Mouse (Mus musculus): ENCODE results near the gene Crip3. TPM values are rescaled to one million over a fixed set of nuclear protein-coding genes. Genes with fewer than 3 reads are reported as not detected.

Gene Crip3
- polyA plus RNA-seq, 1 experiment from 2014 or later = not detected

DNA sequence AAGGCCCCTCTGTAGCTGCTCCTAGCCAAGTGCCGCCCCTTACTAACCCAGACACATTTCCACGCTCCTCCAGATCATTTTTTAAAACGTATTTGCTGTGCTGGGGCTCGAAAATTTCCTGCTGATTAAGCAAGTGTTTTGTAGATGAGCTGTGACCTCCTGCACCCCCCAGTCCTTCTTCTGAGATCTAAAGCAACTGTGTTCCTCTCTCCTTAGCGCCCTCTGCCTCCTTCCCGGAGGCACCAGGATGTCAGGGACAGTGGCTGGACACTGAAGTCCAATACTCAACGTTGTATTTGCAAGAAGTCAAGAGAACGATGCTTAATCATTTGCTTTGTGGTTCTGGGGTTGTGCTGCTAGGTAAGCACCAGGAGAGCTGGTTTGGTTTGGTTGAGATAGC is 32.6 kb downstream of the Crip3 start:
- no peak overlapping the region for H3K27ac ChIP-seq (replicated peaks; ENCODE audit: low read depth, low read length)
- H3K9ac ChIP-seq (ENCODE audit: low read length) = no peak overlapping the region
- WGBS = 12% methylated on average over 8 of the region's 8 CpGs
- H3K27me3 ChIP-seq (ENCODE audit: control insufficient read depth, insufficient read depth, low read length) = peaks cover 48% of the 10 kb centered on the region
- H3K4me1 ChIP-seq (ENCODE audit: control insufficient read depth, insufficient read depth, low read length) = no peaks in the 10 kb centered on the region; the same call in 1 of the 2 replicates
- ATAC-seq (ENCODE audit: insufficient number of reproducible peaks, low FRiP score, low TSS enrichment, low read depth) (no peak), DNase-seq (ENCODE audit: low spot score) (no peak)
- H3K36me3 ChIP-seq (ENCODE audit: control insufficient read depth, insufficient read depth, low read length) = no peaks in the 10 kb centered on the region
- H3K4me2 ChIP-seq (ENCODE audit: low read depth, severe bottlenecking) = peak overlapping the region; percentile 42
- no peaks in the 10 kb centered on the region for H3K9me3 ChIP-seq (ENCODE audit: control insufficient read depth, low read length)
- no peak overlapping the region for H3K4me3 ChIP-seq (ENCODE audit: low read depth, low read length)

DNA sequence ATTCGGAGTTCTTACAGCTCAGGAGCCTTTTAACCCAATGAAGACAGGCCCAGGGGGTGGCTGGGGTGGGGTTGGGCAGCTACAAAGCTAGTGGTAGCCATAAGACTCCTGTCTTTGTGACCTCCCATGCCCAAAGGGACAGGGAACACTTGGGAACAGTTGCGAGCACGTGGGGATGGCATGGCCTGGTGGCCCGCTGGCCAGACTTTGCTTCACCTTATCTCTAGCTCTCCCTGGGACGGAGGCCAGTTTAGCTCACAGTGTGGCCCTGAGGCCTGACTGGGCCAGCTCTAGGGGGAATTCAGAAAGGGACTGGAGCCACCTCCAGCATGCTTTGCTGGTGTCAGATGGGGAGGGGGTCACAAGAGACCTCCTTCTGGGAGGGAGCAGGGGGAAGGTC is 33.5 kb downstream of the Crip3 start:
- DNase-seq (ENCODE audit: low spot score) (no peak), ATAC-seq (ENCODE audit: insufficient number of reproducible peaks, low FRiP score, low TSS enrichment, low read depth) (no peak)
- Histone ChIP-seq H3K4me1 (ENCODE audit: control insufficient read depth, insufficient read depth, low read length) (no peaks in the 10 kb centered on the region; the same call in 1 of the 2 replicates), H3K9ac (ENCODE audit: low read length) (no peak overlapping the region), H3K27ac (replicated peaks; ENCODE audit: low read depth, low read length) (no peak overlapping the region), H3K9me3 (ENCODE audit: control insufficient read depth, low read length) (no peaks in the 10 kb centered on the region), H3K27me3 (ENCODE audit: control insufficient read depth, insufficient read depth, low read length) (peaks cover 40% of the 10 kb centered on the region), H3K4me3 (ENCODE audit: low read depth, low read length) (no peak overlapping the region), H3K4me2 (ENCODE audit: low read depth, severe bottlenecking) (no peak overlapping the region), H3K36me3 (ENCODE audit: control insufficient read depth, insufficient read depth, low read length) (no peaks in the 10 kb centered on the region)
- 77% methylated on average over 5 of the region's 5 CpGs for WGBS

DNA sequence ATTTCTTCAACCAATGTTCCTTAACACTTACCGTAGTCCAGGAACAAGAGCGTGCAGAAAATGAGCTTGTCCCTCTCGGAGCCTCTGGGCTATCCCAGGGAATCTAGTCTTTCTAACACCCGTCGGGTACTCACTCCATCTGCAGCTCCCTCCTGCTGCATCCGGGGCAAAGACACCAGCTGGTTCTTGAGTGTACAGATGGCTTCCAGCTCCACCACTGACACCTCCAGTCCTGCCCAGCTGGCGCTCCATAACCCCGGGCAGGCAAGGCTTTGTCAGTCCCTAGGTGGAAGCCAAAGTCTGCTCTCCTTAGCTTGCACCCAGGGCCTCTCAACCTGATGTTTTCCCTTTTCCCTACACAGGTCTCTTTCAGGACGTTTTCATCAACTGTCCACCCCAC is 39.1 kb downstream of the Crip3 start:
- Histone ChIP-seq H3K4me3 (ENCODE audit: low read depth, low read length) (no peak overlapping the region), H3K9me3 (ENCODE audit: control insufficient read depth, low read length) (no peaks in the 10 kb centered on the region), H3K9ac (ENCODE audit: low read length) (no peak overlapping the region), H3K27ac (replicated peaks; ENCODE audit: low read depth, low read length) (no peak overlapping the region), H3K27me3 (ENCODE audit: control insufficient read depth, insufficient read depth, low read length) (no peaks in the 10 kb centered on the region), H3K4me2 (ENCODE audit: low read depth, severe bottlenecking) (no peak overlapping the region), H3K4me1 (ENCODE audit: control insufficient read depth, insufficient read depth, low read length) (peaks cover 3% of the 10 kb centered on the region; the same call in 1 of the 2 replicates), H3K36me3 (ENCODE audit: control insufficient read depth, insufficient read depth, low read length) (no peaks in the 10 kb centered on the region)
- no peak for ATAC-seq (ENCODE audit: insufficient number of reproducible peaks, low FRiP score, low TSS enrichment, low read depth)
- DNase-seq (ENCODE audit: low spot score) = no peak
- WGBS = 70% methylated on average over 9 of the region's 9 CpGs

DNA sequence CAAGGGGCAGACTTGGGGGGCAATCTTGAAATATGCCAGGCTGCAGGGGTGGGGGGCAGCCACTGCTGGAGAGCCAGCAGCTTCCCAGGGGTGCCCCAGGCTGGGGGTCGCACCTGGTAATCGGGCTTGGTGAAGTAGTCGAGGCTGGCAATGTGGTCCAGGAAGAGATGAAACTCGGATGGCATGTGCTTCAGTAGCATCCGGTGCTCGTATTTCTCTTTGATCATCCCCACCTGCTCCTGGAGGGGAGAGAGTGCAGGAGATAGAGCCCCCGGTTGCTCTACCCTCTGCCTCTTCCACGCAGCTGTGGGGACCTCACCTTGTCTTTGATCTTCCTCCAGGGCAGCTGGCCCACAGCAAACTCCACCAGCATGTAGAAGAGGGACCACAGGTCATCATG is 47.9 kb downstream of the Crip3 start:
- ATAC-seq (ENCODE audit: insufficient number of reproducible peaks, low FRiP score, low TSS enrichment, low read depth) (no peak), DNase-seq (ENCODE audit: low spot score) (no peak)
- Histone ChIP-seq H3K27ac (replicated peaks; ENCODE audit: low read depth, low read length) (no peak overlapping the region), H3K36me3 (ENCODE audit: control insufficient read depth, insufficient read depth, low read length) (no peaks in the 10 kb centered on the region), H3K9ac (ENCODE audit: low read length) (no peak overlapping the region), H3K27me3 (ENCODE audit: control insufficient read depth, insufficient read depth, low read length) (no peaks in the 10 kb centered on the region), H3K9me3 (ENCODE audit: control insufficient read depth, low read length) (no peaks in the 10 kb centered on the region), H3K4me3 (ENCODE audit: low read depth, low read length) (no peak overlapping the region), H3K4me2 (ENCODE audit: low read depth, severe bottlenecking) (no peak overlapping the region), H3K4me1 (ENCODE audit: control insufficient read depth, insufficient read depth, low read length) (no peaks in the 10 kb centered on the region)
- WGBS = 65% methylated on average over 8 of the region's 8 CpGs

DNA sequence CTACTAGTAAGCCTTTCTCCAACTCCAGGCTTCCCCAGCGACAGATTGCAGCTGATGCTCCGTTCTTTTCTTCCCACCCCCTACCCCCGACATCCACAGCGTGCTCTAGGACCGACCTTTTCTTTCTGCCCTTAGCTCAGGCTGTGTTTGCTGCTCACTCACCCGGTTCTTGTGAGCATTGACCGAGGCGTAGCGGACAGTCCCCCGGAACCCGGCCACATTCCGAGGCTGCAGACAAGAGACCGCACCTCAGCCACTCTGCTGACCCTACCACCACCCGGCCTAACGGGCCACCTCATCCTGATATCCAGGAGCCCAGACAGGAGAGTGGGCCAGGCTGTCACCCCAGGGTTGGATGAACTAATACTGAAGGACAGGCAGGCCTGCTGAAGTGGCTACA is 48.6 kb downstream of the Crip3 start:
- H3K27me3 ChIP-seq (ENCODE audit: control insufficient read depth, insufficient read depth, low read length) = no peaks in the 10 kb centered on the region
- WGBS = 90% methylated on average over 15 of the region's 15 CpGs

More for the DNA sequence above, 48.6 kb downstream of the Crip3 start:
- ATAC-seq (ENCODE audit: insufficient number of reproducible peaks, low FRiP score, low TSS enrichment, low read depth) (no peak), DNase-seq (ENCODE audit: low spot score) (no peak)
- H3K27ac ChIP-seq (replicated peaks; ENCODE audit: low read depth, low read length) = no peak overlapping the region
- H3K36me3 ChIP-seq (ENCODE audit: control insufficient read depth, insufficient read depth, low read length) = no peaks in the 10 kb centered on the region
- H3K4me2 ChIP-seq (ENCODE audit: low read depth, severe bottlenecking) = no peak overlapping the region
- no peaks in the 10 kb centered on the region for H3K4me1 ChIP-seq (ENCODE audit: control insufficient read depth, insufficient read depth, low read length)
- H3K9me3 ChIP-seq (ENCODE audit: control insufficient read depth, low read length) = no peaks in the 10 kb centered on the region
- no peak overlapping the region for H3K9ac ChIP-seq (ENCODE audit: low read length)
- H3K4me3 ChIP-seq (ENCODE audit: low read depth, low read length) = no peak overlapping the region

Other genes with a start within 250 kb of the Crip3 start
- 10.3 and 13.6 TPM in 2 replicates for gene Polh, start 226.3 kb upstream of the Crip3 start, polyA plus RNA-seq (2014; fragmentation: Nextera tagmentation; extraction: Ambion mirVana)
- gene Xpo5, start 226.1 kb upstream of the Crip3 start, polyA plus RNA-seq (2014; fragmentation: Nextera tagmentation; extraction: Ambion mirVana) = 73.0 and 73.8 TPM in 2 replicates
- 123 and 124 TPM in 2 replicates for gene Polr1c, start 180.9 kb upstream of the Crip3 start, polyA plus RNA-seq (2014; fragmentation: Nextera tagmentation; extraction: Ambion mirVana)
- gene Yipf3, start 180.8 kb upstream of the Crip3 start, polyA plus RNA-seq (2014; fragmentation: Nextera tagmentation; extraction: Ambion mirVana) = 64.0 and 76.9 TPM in 2 replicates
- 0.69 and 0.72 TPM in 2 replicates for gene Lrrc73, start 175.4 kb upstream of the Crip3 start, polyA plus RNA-seq (2014; fragmentation: Nextera tagmentation; extraction: Ambion mirVana)
- 53.1 and 54.3 TPM in 2 replicates for gene Tjap1, start 145.9 kb upstream of the Crip3 start, polyA plus RNA-seq (2014; fragmentation: Nextera tagmentation; extraction: Ambion mirVana)
- 1.1 and 1.3 TPM in 2 replicates for gene Dlk2, start 131.5 kb upstream of the Crip3 start, polyA plus RNA-seq (2014; fragmentation: Nextera tagmentation; extraction: Ambion mirVana)
- gene Abcc10, start 100.6 kb upstream of the Crip3 start, polyA plus RNA-seq (2014; fragmentation: Nextera tagmentation; extraction: Ambion mirVana) = 5.0 and 5.8 TPM in 2 replicates
- gene Zfp318, start 45.2 kb upstream of the Crip3 start, polyA plus RNA-seq (2014; fragmentation: Nextera tagmentation; extraction: Ambion mirVana) = 16.1 and 17.0 TPM in 2 replicates
- gene Slc22a7, start 9.5 kb downstream of the Crip3 start, polyA plus RNA-seq (2014; fragmentation: Nextera tagmentation; extraction: Ambion mirVana) = not detected in 2 replicates
- 0.27 and 0.58 TPM in 2 replicates for gene Ttbk1, start 58.7 kb downstream of the Crip3 start, polyA plus RNA-seq (2014; fragmentation: Nextera tagmentation; extraction: Ambion mirVana)
- 59.7 and 62.3 TPM in 2 replicates for gene Dnph1, start 67.8 kb downstream of the Crip3 start, polyA plus RNA-seq (2014; fragmentation: Nextera tagmentation; extraction: Ambion mirVana)
- 3.8 and 3.9 TPM in 2 replicates for gene Cul9, start 117.5 kb downstream of the Crip3 start, polyA plus RNA-seq (2014; fragmentation: Nextera tagmentation; extraction: Ambion mirVana)
- gene Srf, start 127.2 kb downstream of the Crip3 start, polyA plus RNA-seq (2014; fragmentation: Nextera tagmentation; extraction: Ambion mirVana) = 8.3 and 9.8 TPM in 2 replicates
- 50.3 and 60.4 TPM in 2 replicates for gene Ptk7, start 200.6 kb downstream of the Crip3 start, polyA plus RNA-seq (2014; fragmentation: Nextera tagmentation; extraction: Ambion mirVana)
- 23.8 and 25.7 TPM in 2 replicates for gene Klc4, start 217.1 kb downstream of the Crip3 start, polyA plus RNA-seq (2014; fragmentation: Nextera tagmentation; extraction: Ambion mirVana)
- gene Mrpl2, start 217.3 kb downstream of the Crip3 start, polyA plus RNA-seq (2014; fragmentation: Nextera tagmentation; extraction: Ambion mirVana) = 106 and 126 TPM in 2 replicates
- 34.6 and 36.3 TPM in 2 replicates for gene Cul7, start 221.4 kb downstream of the Crip3 start, polyA plus RNA-seq (2014; fragmentation: Nextera tagmentation; extraction: Ambion mirVana)
- 59.8 and 61.3 TPM in 2 replicates for gene Rrp36, start 245.4 kb downstream of the Crip3 start, polyA plus RNA-seq (2014; fragmentation: Nextera tagmentation; extraction: Ambion mirVana)
- gene Mea1, start 249.9 kb downstream of the Crip3 start, polyA plus RNA-seq (2014; fragmentation: Nextera tagmentation; extraction: Ambion mirVana) = 153 and 160 TPM in 2 replicates